Mouse (Mus musculus) neural tube, embryonic 11.5 days (tissue): ENCODE data around the gene 4933405L10Rik. TPM values are rescaled to one million over a fixed set of nuclear protein-coding genes. Genes with fewer than 3 reads are reported as not detected.

Experiments used
- ATAC-seq: fragments of 200-750 bp; cut with Nextera tagmentation; 2 replicates; pipeline ENCODE4 v1.8.0; 2017; ENCODE audit warnings: moderate number of reproducible peaks, mild to moderate bottlenecking, moderate TSS enrichment, moderate library complexity; ENCODE audit not compliant: insufficient read depth, low FRiP score, low TSS enrichment
- DNase-seq: peaks from one replicate; pipeline ENCODE4 v3.0.0-alpha.2; 2015; ENCODE audit warnings: low spot score
- H3K27ac ChIP-seq: fragments of 300-500 bp; sonication (generic); 2 replicates; pipeline ENCODE4 v1.5.1; 2014; ENCODE audit warnings: low read depth, mild to moderate bottlenecking, low read length
- H3K27me3 ChIP-seq: fragments of 300-500 bp; sonication (generic); 2 replicates; pipeline ENCODE4 v1.6.1; 2014; ENCODE audit warnings: mild to moderate bottlenecking, low read length, mixed read lengths; ENCODE audit not compliant: control insufficient read depth, insufficient read depth
- H3K36me3 ChIP-seq: fragments of 300-500 bp; sonication (generic); 2 replicates; pipeline ENCODE4 v1.6.1; 2014; ENCODE audit warnings: mild to moderate bottlenecking, low read length, moderate library complexity, mixed read lengths; ENCODE audit not compliant: control insufficient read depth, insufficient read depth
- H3K4me1 ChIP-seq: fragments of 300-500 bp; sonication (generic); 2 replicates; pipeline ENCODE4 v1.6.1; 2014; ENCODE audit warnings: low read length, mixed read lengths; ENCODE audit not compliant: control insufficient read depth, insufficient read depth
- H3K4me2 ChIP-seq: fragments of 300-500 bp; sonication (generic); 2 replicates; pipeline ENCODE4 v1.6.1; 2014; ENCODE audit warnings: low read depth, mild to moderate bottlenecking, moderate library complexity
- H3K4me3 ChIP-seq: fragments of 300-500 bp; sonication (generic); 2 replicates; pipeline ENCODE4 v1.5.1; 2014; ENCODE audit warnings: low read depth, low read length
- H3K9ac ChIP-seq: fragments of 300-500 bp; sonication (generic); 2 replicates; pipeline ENCODE4 v1.6.1; 2014; ENCODE audit warnings: mild to moderate bottlenecking, low read length
- H3K9me3 ChIP-seq: fragments of 300-500 bp; sonication (generic); 2 replicates; pipeline ENCODE4 v1.6.1; 2016; ENCODE audit warnings: low read length; ENCODE audit not compliant: control insufficient read depth
- WGBS: fragments of 180-500 bp; shearing (Covaris S2); extraction: QIAGEN DNeasy Blood & Tissue Kit; methylation state at CpG from one replicate; pipeline ENCODE4 v1.1.7; 2014; 5-methylcytosine and 5-hydroxymethylcytosine counted together
- polyA plus RNA-seq: library from polyadenylated mRNA; unstranded; fragments of >200 nt; fragmentation: Nextera tagmentation; extraction: Ambion mirVana; gene quantifications from 2 replicates; pipeline ENCODE4 v1.2.1, GENCODE M21; 2014

The 4933405L10Rik gene
- polyA plus RNA-seq, 1 experiment from 2014 or later, result not detected

- 91% methylated on average over 6 of the region's 6 CpGs for WGBS
- Histone ChIP-seq H3K9me3 (no peaks in the 10 kb centered on the region), H3K36me3 (peaks cover 8% of the 10 kb centered on the region), H3K4me1 (peaks cover 22% of the 10 kb centered on the region), H3K4me2 (no peak overlapping the region), H3K4me3 (no peak overlapping the region), H3K27ac (no peak overlapping the region), H3K9ac (no peak overlapping the region), H3K27me3 (no peaks in the 10 kb centered on the region)
- ATAC-seq, result no peak
- no peak for DNase-seq
These were observed 2.5 kb upstream of the 4933405L10Rik start for GRCm38 (mm10) chr8:105704955-105705354.

GRCm38 (mm10) chr8:105706426-105706825 lies 1.0 kb upstream of the 4933405L10Rik start:
- Histone ChIP-seq H3K27me3 (no peaks in the 10 kb centered on the region), H3K4me1 (peaks cover 17% of the 10 kb centered on the region), H3K9ac (no peak overlapping the region), H3K4me2 (peak overlapping the region; percentile 88), H3K4me3 (no peak overlapping the region; the same call in 1 of the 2 replicates), H3K36me3 (peaks cover 8% of the 10 kb centered on the region), H3K27ac (no peak overlapping the region), H3K9me3 (no peaks in the 10 kb centered on the region)
- WGBS, result 80% methylated on average over 12 of the region's 12 CpGs
- ATAC-seq (no peak), DNase-seq (no peak)

- Histone ChIP-seq H3K27me3 (no peaks in the 10 kb centered on the region), H3K9ac (no peak overlapping the region), H3K9me3 (no peaks in the 10 kb centered on the region), H3K36me3 (peaks cover 4% of the 10 kb centered on the region), H3K4me2 (no peak overlapping the region), H3K4me3 (no peak overlapping the region), H3K4me1 (peaks cover 9% of the 10 kb centered on the region), H3K27ac (no peak overlapping the region)
- over 99% methylated on average over 8 of the region's 8 CpGs for WGBS
- DNase-seq (no peak), ATAC-seq (no peak)
These were observed 1.2 kb downstream of the 4933405L10Rik start for GRCm38 (mm10) chr8:105708675-105709074.

- no peak for ATAC-seq
- no peak for DNase-seq
- H3K9ac ChIP-seq, result 0 out of 2 replicates have a peak overlapping the region, but pooled peaks have one; percentile 14
- peaks cover 9% of the 10 kb centered on the region for H3K4me1 ChIP-seq
- no peak overlapping the region for H3K4me3 ChIP-seq
- H3K27ac ChIP-seq, result no peak overlapping the region
- H3K36me3 ChIP-seq, result no peaks in the 10 kb centered on the region; the same call in 1 of the 2 replicates
- H3K4me2 ChIP-seq, result no peak overlapping the region
- WGBS, result 78% methylated on average over 14 of the region's 14 CpGs
- H3K9me3 ChIP-seq, result no peaks in the 10 kb centered on the region
- H3K27me3 ChIP-seq, result no peaks in the 10 kb centered on the region
These were observed 1.9 kb downstream of the 4933405L10Rik start for GRCm38 (mm10) chr8:105709317-105709716.

- WGBS, result 92% methylated on average over 3 of the region's 3 CpGs
- no peaks in the 10 kb centered on the region; the same call in 1 of the 2 replicates for H3K4me1 ChIP-seq
- no peak overlapping the region for H3K9ac ChIP-seq
- no peak for DNase-seq
- ATAC-seq, result no peak
- H3K27ac ChIP-seq, result no peak overlapping the region
- H3K9me3 ChIP-seq, result no peaks in the 10 kb centered on the region
- no peaks in the 10 kb centered on the region for H3K27me3 ChIP-seq
- H3K4me3 ChIP-seq, result no peak overlapping the region
- no peak overlapping the region for H3K4me2 ChIP-seq
- peaks cover 5% of the 10 kb centered on the region for H3K36me3 ChIP-seq
These were observed 4.8 kb downstream of the 4933405L10Rik start for GRCm38 (mm10) chr8:105712286-105712685.

GRCm38 (mm10) chr8:105714139-105714538 lies 6.7 kb downstream of the 4933405L10Rik start:
- WGBS, result 12% methylated on average over 3 of the region's 3 CpGs
- H3K27ac ChIP-seq, result no peak overlapping the region
- peak; percentile 29; the same call in 1 of the 2 replicates for ATAC-seq
- peak; percentile 87 for DNase-seq
- H3K4me1 ChIP-seq, result no peaks in the 10 kb centered on the region
- H3K9me3 ChIP-seq, result no peaks in the 10 kb centered on the region
- no peak overlapping the region for H3K4me3 ChIP-seq
- H3K4me2 ChIP-seq, result no peak overlapping the region
- no peaks in the 10 kb centered on the region for H3K27me3 ChIP-seq
- no peak overlapping the region for H3K9ac ChIP-seq
- peaks cover 5% of the 10 kb centered on the region for H3K36me3 ChIP-seq

- no peak for DNase-seq
- Histone ChIP-seq H3K27me3 (no peaks in the 10 kb centered on the region), H3K4me3 (no peak overlapping the region), H3K9me3 (no peaks in the 10 kb centered on the region), H3K27ac (no peak overlapping the region), H3K36me3 (peaks cover 5% of the 10 kb centered on the region), H3K4me1 (no peaks in the 10 kb centered on the region), H3K9ac (no peak overlapping the region), H3K4me2 (no peak overlapping the region)
- no peak for ATAC-seq
- WGBS, result 89% methylated on average over 6 of the region's 6 CpGs
These were observed 7.6 kb downstream of the 4933405L10Rik start for GRCm38 (mm10) chr8:105715042-105715441.

GRCm38 (mm10) chr8:105716302-105716945 lies 9.0 kb downstream of the 4933405L10Rik start:
- 95% methylated on average over 15 of the region's 15 CpGs for WGBS
- Histone ChIP-seq H3K4me3 (no peak overlapping the region), H3K27me3 (no peaks in the 10 kb centered on the region), H3K4me1 (no peaks in the 10 kb centered on the region), H3K9me3 (no peaks in the 10 kb centered on the region), H3K36me3 (peaks cover 5% of the 10 kb centered on the region), H3K9ac (no peak overlapping the region), H3K27ac (no peak overlapping the region), H3K4me2 (no peak overlapping the region)
- no peak for DNase-seq
- ATAC-seq, result no peak

- WGBS, result 89% methylated on average over 4 of the region's 4 CpGs
These were observed 12.2 kb downstream of the 4933405L10Rik start for GRCm38 (mm10) chr8:105719637-105720036.

More at GRCm38 (mm10) chr8:105719637-105720036, 12.2 kb downstream of the 4933405L10Rik start:
- no peak overlapping the region for H3K4me3 ChIP-seq
- H3K36me3 ChIP-seq, result peaks cover 5% of the 10 kb centered on the region
- no peak overlapping the region for H3K9ac ChIP-seq
- no peak for DNase-seq
- H3K27me3 ChIP-seq, result no peaks in the 10 kb centered on the region
- no peak overlapping the region for H3K27ac ChIP-seq
- no peaks in the 10 kb centered on the region for H3K4me1 ChIP-seq
- H3K9me3 ChIP-seq, result no peaks in the 10 kb centered on the region
- no peak overlapping the region for H3K4me2 ChIP-seq
- ATAC-seq, result no peak
